Mouse (Mus musculus) brain, embryonic 14.5 days (tissue): Measurements from ENCODE around the gene Ascc3. TPM values are rescaled to one million over a fixed set of nuclear protein-coding genes. Genes with fewer than 3 reads are reported as not detected.

Experiments
- DNase-seq: peaks from one replicate; pipeline ENCODE4 v3.0.0-alpha.2; 2011; ENCODE audit warnings: low read depth
- CTCF ChIP-seq: fragments of 200-500 bp; IDR thresholded peaks from 2 replicates; pipeline ENCODE4 v1.5.1; 2012; ENCODE audit warnings: inconsistent platforms, mild to moderate bottlenecking, moderate library complexity, borderline replicate concordance; ENCODE audit not compliant: insufficient read depth, insufficient read length; ENCODE audit errors: extremely low read depth
- POLR2A ChIP-seq: fragments of 200-500 bp; IDR thresholded peaks from 2 replicates; pipeline ENCODE4 v1.6.1; 2012; ENCODE audit warnings: mild to moderate bottlenecking, inconsistent platforms, borderline replicate concordance; ENCODE audit not compliant: poor library complexity, insufficient read depth, insufficient read length, severe bottlenecking; ENCODE audit errors: extremely low read depth
- polyA plus RNA-seq: library from polyadenylated mRNA; depleted of rRNA; stranded (reverse); fragments of >200 nt; gene quantifications from 2 replicates; pipeline ENCODE4 v1.2.3, GENCODE M21; 2012; rRNA removed

The Ascc3 gene
- 21.2 and 25.1 TPM in 2 replicates for polyA plus RNA-seq

DNA sequence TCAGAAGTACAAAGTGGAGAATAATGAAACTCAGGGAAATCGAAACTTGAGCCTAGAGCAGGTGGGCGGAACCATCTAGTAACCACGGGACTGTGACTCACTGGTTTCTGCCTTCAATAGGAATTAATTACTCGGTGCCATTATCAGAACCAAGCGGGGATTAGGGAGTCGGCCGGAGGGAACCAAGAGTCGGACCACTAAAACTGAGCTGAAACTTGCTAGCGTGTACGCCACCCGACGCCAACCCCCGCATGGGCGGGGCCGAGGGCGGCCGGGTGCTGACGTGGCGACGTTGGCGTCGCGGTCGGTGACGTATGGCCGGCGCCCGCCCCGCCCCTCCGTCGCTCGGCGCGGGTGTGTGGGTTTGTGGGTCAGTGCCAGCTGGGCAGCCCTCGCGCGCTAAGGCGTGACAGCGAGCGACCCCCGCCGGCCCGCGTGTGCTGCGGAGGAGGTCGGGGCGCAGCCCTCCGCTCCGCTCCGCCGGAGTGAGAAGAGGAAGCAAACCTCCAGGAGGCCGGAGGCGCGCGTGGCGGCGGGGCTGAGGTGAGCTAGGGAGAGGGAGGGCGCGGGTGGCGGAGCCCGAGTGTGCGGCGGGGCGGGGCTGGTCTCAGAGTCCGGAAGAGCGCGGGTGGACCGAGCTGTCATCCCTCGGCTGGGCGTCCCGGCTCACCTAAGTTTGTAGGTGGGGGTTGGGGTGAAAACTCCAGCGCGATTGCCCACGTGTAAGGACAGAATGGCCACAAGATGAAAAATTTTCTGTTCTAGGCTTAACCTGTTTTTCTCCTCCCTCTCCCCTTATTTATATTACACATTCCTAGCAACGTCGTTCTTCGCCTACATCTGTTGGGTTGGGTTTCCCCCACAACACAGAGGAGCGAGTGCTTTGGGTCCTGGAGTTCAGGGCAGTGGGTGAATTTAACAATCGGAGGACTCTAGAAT is at the start of gene Ascc3:
Ascc3 (plus strand) TSS at position 315 of the 939 bp plus-strand sequence.
- peak; percentile 95 for DNase-seq
- TF ChIP-seq CTCF: no peak
- TF ChIP-seq POLR2A: peak; percentile 85

GRCm38 (mm10) chr10:50584721-50585120 is 7.7 kb upstream of the Ascc3 start:
- TF ChIP-seq POLR2A: no peak
- no peak for TF ChIP-seq CTCF

GRCm38 (mm10) chr10:50586556-50586955 is 5.9 kb upstream of the Ascc3 start:
- no peak for TF ChIP-seq CTCF
- no peak for TF ChIP-seq POLR2A
- no peak for DNase-seq

More at GRCm38 (mm10) chr10:50584721-50585120, 7.7 kb upstream of the Ascc3 start:
- no peak for DNase-seq

DNA sequence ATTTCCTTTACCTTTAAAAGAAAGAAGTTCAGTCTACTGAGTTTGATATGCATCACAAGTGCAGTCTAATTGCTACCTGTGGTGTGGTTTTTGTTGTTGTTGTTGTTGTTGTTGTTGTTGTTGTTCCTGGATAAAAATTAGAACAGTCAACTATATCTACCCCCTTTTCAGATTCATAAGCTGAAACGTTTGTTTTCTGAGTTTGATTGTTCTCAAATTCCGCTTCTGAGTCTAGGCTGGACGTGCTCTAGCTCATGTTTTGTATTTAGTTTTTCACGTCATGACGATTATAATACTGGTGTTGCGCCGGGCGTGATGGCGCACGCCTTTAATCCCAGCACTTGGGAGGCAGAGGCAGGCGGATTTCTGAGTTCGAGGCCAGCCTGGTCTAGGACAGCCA is 902 bp downstream of the Ascc3 start:
- no peak for TF ChIP-seq CTCF
- TF ChIP-seq POLR2A: no peak
- no peak for DNase-seq

GRCm38 (mm10) chr10:50595340-50595739 is 2.9 kb downstream of the Ascc3 start:
- TF ChIP-seq CTCF (no peak), POLR2A (no peak)
- DNase-seq: no peak

- no peak for DNase-seq
- TF ChIP-seq POLR2A: no peak
- TF ChIP-seq CTCF: no peak
Measured at GRCm38 (mm10) chr10:50604919-50605318, 12.4 kb downstream of the Ascc3 start.

DNA sequence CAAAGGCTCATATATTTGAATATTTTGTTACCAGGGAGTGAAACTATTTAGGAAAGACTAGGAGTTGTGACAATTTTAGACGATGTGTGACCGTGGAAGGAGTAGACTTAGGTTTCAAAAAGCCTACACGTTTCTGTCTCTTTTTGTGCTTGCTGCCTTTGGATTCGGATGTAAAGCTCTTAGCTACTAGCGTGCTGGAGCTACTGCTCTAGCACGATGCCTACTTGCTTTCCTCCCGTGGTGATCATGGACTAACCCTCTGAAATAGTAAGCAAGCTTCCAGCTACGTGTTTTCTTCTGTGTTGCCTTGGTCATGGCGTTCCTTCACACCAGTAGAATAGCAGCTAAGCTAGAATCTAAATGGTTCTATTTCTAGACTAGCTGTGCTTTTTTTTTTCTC is 21.4 kb downstream of the Ascc3 start:
- TF ChIP-seq POLR2A (no peak), CTCF (no peak)
- DNase-seq: no peak

DNA sequence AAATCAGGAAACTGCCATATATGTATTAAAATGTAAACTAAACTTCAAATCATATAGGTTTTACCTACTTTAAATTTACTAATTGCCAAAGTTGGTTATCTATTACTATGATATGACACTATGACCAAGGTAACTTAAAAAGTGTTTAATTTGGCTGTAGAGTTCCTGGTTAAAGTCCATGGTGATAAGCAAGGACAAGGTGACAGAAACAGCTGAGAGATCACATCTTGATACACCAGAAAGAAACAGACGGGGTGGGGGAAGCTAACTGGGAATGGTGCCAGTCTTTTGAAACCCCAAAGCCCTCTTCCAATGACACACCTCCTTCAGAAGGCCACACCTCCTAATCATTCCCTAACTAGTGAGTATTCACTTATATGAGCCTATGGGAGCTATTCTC is 33.4 kb downstream of the Ascc3 start:
- DNase-seq: peak; percentile 24
- TF ChIP-seq POLR2A (no peak), CTCF (no peak)

DNA sequence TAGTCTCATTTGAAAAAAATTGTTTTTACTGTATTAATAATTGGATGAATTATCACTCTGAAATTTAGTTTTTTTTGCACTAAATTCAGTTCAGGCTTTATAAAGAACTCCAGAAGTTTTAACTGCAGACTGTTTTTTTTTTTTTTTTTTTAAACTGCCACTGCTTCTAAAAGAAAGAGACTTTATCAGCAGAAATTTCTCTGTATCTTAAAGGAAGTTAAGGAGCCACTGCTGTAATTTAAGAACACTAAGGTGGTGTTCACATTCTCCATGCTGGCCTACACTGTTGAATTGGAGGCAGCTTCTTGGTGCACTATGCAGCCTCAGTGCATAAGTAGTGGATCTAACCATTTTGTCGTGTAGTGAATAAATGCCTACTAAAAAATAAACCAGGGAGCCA is 47.1 kb downstream of the Ascc3 start:
- DNase-seq: no peak
- no peak for TF ChIP-seq CTCF
- TF ChIP-seq POLR2A: no peak

GRCm38 (mm10) chr10:50650612-50651011 is 58.1 kb downstream of the Ascc3 start:
- no peak for DNase-seq
- TF ChIP-seq POLR2A: no peak
- TF ChIP-seq CTCF: no peak

- no peak for DNase-seq
- TF ChIP-seq POLR2A: no peak
Measured at GRCm38 (mm10) chr10:50653551-50653950, 61.1 kb downstream of the Ascc3 start.

- TF ChIP-seq POLR2A (no peak), CTCF (peak; percentile 40; the same call in 1 of the 2 replicates)
- DNase-seq: peak; percentile 70
Measured at GRCm38 (mm10) chr10:50657352-50657751, 64.9 kb downstream of the Ascc3 start.

GRCm38 (mm10) chr10:50671517-50671916 is 79.0 kb downstream of the Ascc3 start:
- DNase-seq: peak; percentile 76
- TF ChIP-seq CTCF: no peak
- no peak for TF ChIP-seq POLR2A
